Mouse (Mus musculus) pancreas, adult 10 weeks (tissue): ENCODE data around the gene Mvb12a. TPM values are rescaled to one million over a fixed set of nuclear protein-coding genes. Genes with fewer than 3 reads are reported as not detected.

Experiments used
- polyA plus RNA-seq: library from polyadenylated mRNA; stranded (reverse); fragments of 350-450 nt; fragmentation: Illumina TruSeq; extraction: RNeasy Lipid Tissue Mini Kit (QIAGEN cat#74804); gene quantifications from one replicate; pipeline ENCODE4 v1.2.3, GENCODE M21; 2015; ENCODE audit warnings: low read depth, low replicate concordance; ENCODE audit not compliant: insufficient read depth

Mvb12a gene
- polyA plus RNA-seq, result 48.0 TPM

DNA sequence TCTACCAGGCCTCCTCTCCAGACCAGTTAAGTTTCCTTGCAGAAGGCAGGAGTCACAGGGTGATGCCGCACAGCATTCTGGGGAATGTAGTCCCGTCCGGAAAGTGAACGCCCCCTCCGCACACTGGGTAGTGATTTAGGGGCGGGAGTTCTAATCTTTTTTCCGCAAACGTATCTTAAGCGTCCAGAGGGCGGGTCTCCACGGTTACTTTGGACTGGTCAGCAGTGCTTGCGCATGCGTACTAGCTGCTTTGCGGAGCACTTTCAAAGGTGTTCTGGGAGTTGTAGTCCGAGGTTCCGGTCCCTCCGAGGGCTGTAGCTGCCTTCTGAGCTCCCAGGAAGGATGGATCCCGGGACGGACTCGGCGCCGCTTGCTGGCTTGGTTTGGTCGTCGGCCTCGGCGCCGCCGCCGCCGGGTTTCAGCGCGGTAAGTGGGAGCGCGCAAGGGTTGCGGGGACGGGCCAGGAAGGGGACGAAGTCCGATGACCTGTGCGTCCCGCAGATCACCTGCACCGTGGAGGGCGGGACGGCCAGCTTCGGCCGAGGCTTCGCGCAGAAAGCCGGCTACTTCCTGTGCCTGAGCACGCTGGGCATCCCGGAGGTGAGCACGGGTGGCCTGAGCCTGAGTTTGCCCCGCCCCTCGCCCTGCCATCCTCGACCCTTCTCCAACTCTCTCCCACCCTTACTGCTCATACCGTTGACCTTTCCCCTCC is at the start of gene Mvb12a:
TSS of gene Mvb12a (plus strand) at position 291 of the 712 bp plus-strand sequence.

DNA sequence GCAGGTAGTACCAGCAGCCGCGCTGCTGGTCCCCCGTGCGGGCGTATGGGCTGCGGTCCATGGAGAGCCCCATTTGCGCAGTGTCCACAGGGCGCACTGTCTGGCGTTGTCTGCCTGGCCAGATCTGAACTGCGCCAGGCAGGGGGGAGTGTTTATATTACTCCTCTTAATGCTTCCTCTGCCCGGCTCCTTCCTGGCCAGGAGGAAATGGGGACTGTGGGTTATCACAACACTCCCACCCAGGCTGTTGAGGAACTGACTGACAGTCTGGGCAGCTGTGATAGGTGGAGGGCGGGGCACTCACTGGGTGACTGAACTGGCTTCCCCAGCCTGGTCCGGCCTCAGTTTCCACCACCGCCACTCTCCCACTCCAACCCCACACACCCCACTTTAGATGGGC is 31.1 kb upstream of the Mvb12a start, which contains the start of gene Plvap:
TSS of gene Plvap (minus strand) at position 109 of the 400 bp plus-strand sequence.

GRCm38 (mm10) chr8:71525226-71526050 is 17.3 kb upstream of the Mvb12a start, which contains the start of gene Ccdc194:
Gene Ccdc194 (minus strand): TSS chr8:71525711.

GRCm38 (mm10) chr8:71537028-71537867 is 5.5 kb upstream of the Mvb12a start, which contains the start of gene Bst2:
Gene Bst2 (minus strand): TSS chr8:71537456.

DNA sequence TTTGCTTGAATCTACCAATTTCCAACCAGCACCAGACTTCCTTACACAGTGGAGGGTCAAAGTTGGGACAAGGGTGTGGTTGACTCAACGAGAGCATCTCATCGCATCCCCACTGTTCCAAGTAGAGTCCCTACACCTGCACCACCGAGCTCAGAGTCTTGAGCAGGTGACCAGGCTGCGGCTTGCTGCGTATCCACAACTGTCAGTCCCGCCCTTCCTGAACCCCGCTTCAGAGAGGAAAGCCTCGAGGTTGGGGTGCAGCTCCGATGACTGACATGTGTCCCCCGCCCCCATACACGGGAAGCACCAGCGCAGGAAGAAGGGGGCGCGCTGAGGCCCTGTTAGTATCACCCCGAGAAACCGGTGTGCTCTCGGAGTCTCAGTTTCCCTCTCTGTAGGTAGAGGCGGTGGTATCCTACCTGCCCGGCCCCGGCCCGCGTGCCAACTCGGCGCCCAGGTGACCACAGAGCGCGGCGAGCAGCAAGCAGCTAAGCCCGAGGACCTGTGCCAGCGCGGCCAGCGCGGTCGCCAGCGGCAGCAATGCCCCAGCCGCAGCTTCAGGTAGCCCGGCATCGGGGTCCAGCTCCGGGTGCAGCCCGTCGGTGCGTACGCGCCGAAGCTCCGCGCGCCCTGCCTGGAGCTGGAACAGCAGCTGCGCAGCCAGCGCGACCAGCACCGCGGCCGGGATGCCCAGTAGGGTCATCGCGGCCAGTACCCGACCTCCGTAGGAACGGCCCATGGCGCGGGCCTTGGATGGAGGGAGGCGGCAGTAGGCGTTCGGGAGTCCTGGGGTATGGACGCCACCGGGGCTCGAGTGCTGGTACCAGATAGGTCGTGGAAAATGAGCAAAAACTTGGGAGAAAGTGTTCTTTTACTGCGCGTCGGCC is 15.6 kb downstream of the Mvb12a start, which contains the start of gene Tmem221:
TSS of gene Tmem221 (minus strand) at position 801 of the 887 bp plus-strand sequence.

GRCm38 (mm10) chr8:71566501-71566900 is 23.8 kb downstream of the Mvb12a start, which contains the start of gene Nxnl1:
Gene Nxnl1 (minus strand): TSS chr8:71566601.

DNA sequence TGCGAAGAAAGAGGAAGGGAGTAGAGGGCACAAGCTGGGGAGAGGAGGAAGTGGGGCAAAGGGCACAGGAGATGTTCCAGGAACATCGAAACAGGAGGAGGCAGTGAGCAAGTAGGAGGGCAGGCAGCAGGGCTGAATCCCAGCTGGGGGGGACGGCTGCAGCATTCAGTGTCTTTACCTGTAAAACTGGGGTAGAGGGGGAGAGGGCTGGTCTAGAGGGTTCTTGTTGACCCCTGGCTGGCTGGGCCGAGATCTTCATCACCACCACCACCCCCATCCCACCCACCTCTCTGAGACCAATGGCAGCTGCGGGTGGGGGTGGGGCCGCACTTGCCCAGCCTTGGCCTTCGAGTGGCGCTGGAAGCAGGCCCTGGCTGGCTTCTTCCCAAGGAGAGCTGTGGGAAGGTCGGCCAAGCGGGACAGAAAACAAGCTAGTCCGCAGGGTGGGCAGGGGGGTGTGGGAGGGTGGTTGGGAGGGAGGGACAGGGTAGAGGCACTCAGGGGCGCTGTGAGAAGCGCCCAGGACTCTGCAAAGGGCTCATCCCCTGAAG is 25.7 kb downstream of the Mvb12a start, which contains the start of gene Slc27a1:
TSS of gene Slc27a1 (plus strand) at position 496 of the 551 bp plus-strand sequence.

DNA sequence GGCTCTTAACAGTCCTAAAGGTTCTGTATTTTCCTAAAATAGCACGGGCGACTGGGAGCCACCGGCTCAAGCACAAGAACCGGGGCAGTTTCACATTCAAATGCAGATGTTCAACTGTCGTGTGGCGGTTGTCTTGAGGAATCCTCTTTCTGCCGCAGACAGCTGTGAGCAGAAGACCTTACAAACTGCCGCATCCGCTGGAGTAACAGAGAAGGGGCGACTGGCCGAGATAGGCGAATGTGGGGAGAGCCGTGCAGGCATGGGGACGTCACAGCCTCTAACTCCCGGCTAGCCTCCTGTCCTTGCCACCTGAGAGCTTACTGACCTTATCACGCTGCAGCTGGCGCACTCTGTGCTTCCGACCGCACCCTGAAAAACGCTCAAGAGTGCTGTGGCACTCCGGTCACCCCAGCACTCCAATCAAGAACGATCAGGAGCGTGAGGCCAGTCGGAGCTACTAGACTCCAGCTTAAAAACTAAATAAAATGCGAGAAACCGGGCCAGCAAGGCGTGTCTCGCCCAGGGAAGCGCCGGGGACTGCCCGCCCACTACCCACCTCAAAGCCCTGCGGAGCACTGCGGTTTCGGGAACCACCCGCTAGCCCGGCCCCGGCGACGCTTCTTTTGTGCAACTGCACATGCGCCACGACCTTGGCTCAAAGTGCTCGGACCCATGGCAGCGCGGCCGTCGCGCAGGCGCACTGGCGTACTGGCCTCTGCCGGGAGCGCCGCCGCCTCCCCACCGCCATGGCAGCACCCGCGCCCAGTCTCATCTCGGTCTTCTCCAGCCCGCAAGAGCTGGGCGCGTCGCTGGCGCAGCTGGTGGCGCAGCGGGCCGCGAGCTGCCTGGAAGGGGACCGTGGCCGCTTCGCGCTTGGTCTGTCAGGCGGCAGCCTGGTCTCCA is 49.0 kb downstream of the Mvb12a start, which contains the start of gene Pgls:
TSS of gene Pgls (plus strand) at position 706 of the 903 bp plus-strand sequence.

DNA sequence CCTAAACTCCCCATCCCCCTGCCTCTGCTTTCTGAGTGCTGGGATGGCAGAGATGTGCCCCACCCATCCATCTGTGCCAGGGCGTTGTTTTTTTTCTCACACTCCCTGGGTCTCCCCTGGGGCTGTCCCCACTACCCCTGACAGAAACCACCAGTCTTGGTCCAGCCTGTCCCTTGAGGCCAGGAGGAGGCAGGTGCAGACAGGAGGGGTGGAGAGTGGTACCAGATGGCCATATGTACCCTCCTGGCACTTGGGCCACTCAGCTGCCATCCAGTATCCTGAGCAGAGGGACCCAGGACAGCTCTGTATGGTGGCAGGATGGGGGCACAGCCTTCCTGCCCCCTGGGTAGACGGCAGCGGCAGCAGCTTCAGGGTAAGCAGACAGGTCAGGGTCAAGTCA is 54.7 kb downstream of the Mvb12a start, which contains the start of gene Fam129c:
TSS of gene Fam129c (plus strand) at position 198 of the 400 bp plus-strand sequence.

Other genes with a start within 250 kb of the Mvb12a start
- gene Use1, start 176.1 kb upstream of the Mvb12a start, polyA plus RNA-seq, result 66.0 TPM
- 4.2 TPM for gene Ocel1, start 171.6 kb upstream of the Mvb12a start, polyA plus RNA-seq
- gene Nr2f6, start 161.0 kb upstream of the Mvb12a start, polyA plus RNA-seq, result 19.9 TPM
- gene Ushbp1, start 147.1 kb upstream of the Mvb12a start, polyA plus RNA-seq, result 21.8 TPM
- 24.6 TPM for gene Babam1, start 146.1 kb upstream of the Mvb12a start, polyA plus RNA-seq
- gene Ankle1, start 136.9 kb upstream of the Mvb12a start, polyA plus RNA-seq, result not detected
- 4.1 TPM for gene Abhd8, start 79.3 kb upstream of the Mvb12a start, polyA plus RNA-seq
- 18.8 TPM for gene Mrpl34, start 78.0 kb upstream of the Mvb12a start, polyA plus RNA-seq
- 13.0 TPM for gene Dda1, start 73.7 kb upstream of the Mvb12a start, polyA plus RNA-seq
- 4.7 TPM for gene Ano8, start 57.0 kb upstream of the Mvb12a start, polyA plus RNA-seq
- gene Gtpbp3, start 54.8 kb upstream of the Mvb12a start, polyA plus RNA-seq, result 7.9 TPM
- gene Plvap, start 31.2 kb upstream of the Mvb12a start, polyA plus RNA-seq, result 236 TPM
- gene Ccdc194, start 17.2 kb upstream of the Mvb12a start, polyA plus RNA-seq, result not detected
- 43.2 TPM for gene Bst2, start 5.5 kb upstream of the Mvb12a start, polyA plus RNA-seq
- gene Tmem221, start 15.9 kb downstream of the Mvb12a start, polyA plus RNA-seq, result 3.8 TPM
- not detected for gene Nxnl1, start 23.7 kb downstream of the Mvb12a start, polyA plus RNA-seq
- 33.1 TPM for gene Slc27a1, start 26.0 kb downstream of the Mvb12a start, polyA plus RNA-seq
- gene Pgls, start 49.3 kb downstream of the Mvb12a start, polyA plus RNA-seq, result 39.9 TPM
- gene Fam129c, start 54.7 kb downstream of the Mvb12a start, polyA plus RNA-seq, result 1.00 TPM
- gene Colgalt1, start 68.1 kb downstream of the Mvb12a start, polyA plus RNA-seq, result 17.5 TPM
- 2.6 TPM for gene Unc13a, start 128.8 kb downstream of the Mvb12a start, polyA plus RNA-seq
- gene Jak3, start 133.4 kb downstream of the Mvb12a start, polyA plus RNA-seq, result 4.8 TPM
- not detected for gene Insl3, start 146.3 kb downstream of the Mvb12a start, polyA plus RNA-seq
- 2.7 TPM for gene B3gnt3, start 158.9 kb downstream of the Mvb12a start, polyA plus RNA-seq
- 0.92 TPM for gene Fcho1, start 182.8 kb downstream of the Mvb12a start, polyA plus RNA-seq